Comparison of ENCODE assay signal across 15 mouse cellular contexts in the genomic region with DNA sequence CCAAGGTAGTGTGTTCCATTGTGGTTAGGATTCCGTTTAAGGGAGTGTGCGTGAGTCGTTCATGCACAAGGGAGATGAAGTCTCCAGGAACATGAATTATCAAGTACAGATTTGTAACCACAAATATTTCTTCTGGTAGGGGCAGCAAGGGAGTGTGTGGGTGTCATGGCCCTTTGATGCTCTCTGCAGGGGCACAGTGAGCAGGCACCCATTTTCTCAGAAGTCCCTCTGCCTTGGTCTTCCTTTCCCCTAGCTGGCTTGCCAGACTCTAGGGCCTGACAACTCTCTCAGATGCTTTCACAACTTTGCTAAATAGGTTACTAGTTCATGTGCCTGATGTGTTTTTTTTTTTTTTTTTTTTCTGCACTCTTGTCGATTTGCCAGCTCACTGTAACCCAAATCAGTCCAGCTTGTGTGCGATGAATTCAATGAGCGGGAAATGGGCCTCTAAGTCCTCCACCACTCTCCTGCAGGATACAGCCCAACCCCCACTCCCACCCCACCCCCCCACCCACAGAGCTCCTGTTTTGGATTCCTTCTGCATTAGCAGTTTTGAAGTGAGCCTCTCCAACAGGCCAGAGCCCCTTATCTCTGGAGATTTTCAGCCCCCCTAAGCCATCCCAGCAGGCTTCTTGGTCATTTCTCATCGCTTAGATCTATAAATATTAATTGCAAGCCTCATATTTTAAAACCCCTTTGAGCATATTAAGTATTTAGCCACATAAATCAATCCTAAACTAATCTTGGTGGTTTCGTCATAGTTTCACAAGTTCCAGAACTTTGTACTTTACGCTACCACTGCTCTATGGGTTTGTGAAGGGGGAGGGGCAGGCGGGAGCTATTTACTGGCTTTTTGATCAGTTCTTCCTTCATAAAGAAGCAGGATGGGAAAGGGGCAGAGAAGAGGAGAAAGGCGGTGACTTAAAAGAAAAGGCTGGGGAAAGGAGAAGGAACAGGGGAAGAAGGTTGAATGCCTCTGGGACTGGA.
A peak's percentile ranks its signal among the peaks of the same experiment; 100 is the strongest.
DNase-seq lines count a peak whose midpoint lies in the region; ATAC-seq and TF ChIP-seq lines count a peak whose summit lies in the region.
"Had no signal": no experiment of that assay in that cellular context is flagged by ENCODE, and none has a peak within 500 bp of the region (broad histone marks: within the 10 kb centered on the region; RNA-seq: fewer than 3 reads in every experiment).

No protein-coding gene starts in this region.

- H3K27me3 ChIP-seq in heart, embryonic 13.5 days (replicated peaks) = no peaks in the 10 kb centered on the region
- H3K27me3 ChIP-seq in limb, embryonic 14.5 days (ENCODE audit: control insufficient read depth, insufficient read depth, low read length) = no peaks in the 10 kb centered on the region
- H3K27me3 ChIP-seq in neural tube, embryonic 15.5 days (replicated peaks) = no peaks in the 10 kb centered on the region
- H3K27me3 ChIP-seq: CH12.LX; forebrain, embryonic 13.5 days; hindbrain, embryonic 15.5 days had no signal

- no peak overlapping the region for H3K4me3 ChIP-seq in heart, embryonic 13.5 days
- no peak overlapping the region for H3K4me3 ChIP-seq in limb, embryonic 14.5 days (replicated peaks; ENCODE audit: low read length)
- no peak overlapping the region for H3K4me3 ChIP-seq in neural tube, embryonic 15.5 days (replicated peaks)
- H3K4me3 ChIP-seq: forebrain, embryonic 13.5 days; heart, adult 2 months; hindbrain, embryonic 15.5 days had no signal

- intact Hi-C loops in left cerebral cortex, postnatal 25 days (cut with DNase I) = no loop called here

- DNase-seq in heart, adult 11 months = no peak
- peak; percentile 90 for DNase-seq in NIH3T3 (ENCODE audit: low read depth)
- DNase-seq in fibroblast of lung, adult 2 months (ENCODE audit: low read depth) = peak; percentile 49
- peak; percentile 30 for DNase-seq in limb, embryonic 14.5 days (ENCODE audit: low spot score)
- DNase-seq in layer of hippocampus, adult 9-10 months (ENCODE audit: low spot score) = no peak
- DNase-seq in left cerebral cortex, postnatal 25 days (ENCODE audit: low spot score in 2 of 2) = no peak
- DNase-seq: cerebellum, adult 2 months; heart, adult 2 months; thymus, adult 2 months had no signal

- peaks cover 21% of the 10 kb centered on the region for H3K4me1 ChIP-seq in heart, embryonic 13.5 days
- peaks cover 19% of the 10 kb centered on the region for H3K4me1 ChIP-seq in limb, embryonic 14.5 days (ENCODE audit: control insufficient read depth, insufficient read depth, low read length)
- no peaks in the 10 kb centered on the region for H3K4me1 ChIP-seq in neural tube, embryonic 15.5 days
- H3K4me1 ChIP-seq: forebrain, embryonic 13.5 days; hindbrain, embryonic 15.5 days had no signal

- 49% methylated on average over 11 of the region's 11 CpGs for WGBS in heart, embryonic 13.5 days
- 36% methylated on average over 11 of the region's 11 CpGs for WGBS in limb, embryonic 14.5 days
- WGBS in neural tube, embryonic 15.5 days = 66% methylated on average over 11 of the region's 11 CpGs

- H3K4me2 ChIP-seq in heart, embryonic 13.5 days = no peak overlapping the region
- no peak overlapping the region for H3K4me2 ChIP-seq in limb, embryonic 14.5 days (replicated peaks; ENCODE audit: low read depth, low read length, severe bottlenecking)
- H3K4me2 ChIP-seq in neural tube, embryonic 15.5 days = no peak overlapping the region
- H3K4me2 ChIP-seq: forebrain, embryonic 13.5 days; hindbrain, embryonic 15.5 days had no signal

- H3K27ac ChIP-seq in heart, embryonic 13.5 days (replicated peaks) = peak overlapping the region; percentile 50
- 0 out of 2 replicates have a peak overlapping the region, but pooled peaks have one; percentile 3 for H3K27ac ChIP-seq in limb, embryonic 14.5 days (replicated peaks; ENCODE audit: low read depth, low read length)
- H3K27ac ChIP-seq in neural tube, embryonic 15.5 days (replicated peaks) = no peak overlapping the region
- H3K27ac ChIP-seq: forebrain, embryonic 13.5 days; heart, adult 2 months; hindbrain, embryonic 15.5 days had no signal

- H3K9ac ChIP-seq in heart, embryonic 13.5 days = no peak overlapping the region
- no peak overlapping the region for H3K9ac ChIP-seq in limb, embryonic 14.5 days (ENCODE audit: low read depth, low read length, severe bottlenecking)
- no peak overlapping the region for H3K9ac ChIP-seq in neural tube, embryonic 15.5 days (replicated peaks)
- H3K9ac ChIP-seq: forebrain, embryonic 13.5 days; hindbrain, embryonic 15.5 days had no signal

- H3K36me3 ChIP-seq in heart, embryonic 13.5 days = no peaks in the 10 kb centered on the region
- no peaks in the 10 kb centered on the region for H3K36me3 ChIP-seq in limb, embryonic 14.5 days (ENCODE audit: control insufficient read depth, insufficient read depth, low read length)
- H3K36me3 ChIP-seq in neural tube, embryonic 15.5 days = no peaks in the 10 kb centered on the region
- H3K36me3 ChIP-seq: hindbrain, embryonic 15.5 days had no signal

- ATAC-seq in heart, embryonic 13.5 days (ENCODE audit: extremely low read depth, insufficient number of reproducible peaks, low FRiP score, low TSS enrichment) = no peak
- ATAC-seq in limb, embryonic 14.5 days (ENCODE audit: low FRiP score, low read depth) = peak; percentile 38; the same call in 1 of the 2 replicates
- no peak for ATAC-seq in neural tube, embryonic 15.5 days (ENCODE audit: low FRiP score)
- ATAC-seq: activated CD4-positive, CD25-positive, alpha-beta regulatory T cell, adult 4 months; forebrain, embryonic 13.5 days had no signal

- H3K9me3 ChIP-seq in heart, embryonic 13.5 days = no peaks in the 10 kb centered on the region
- H3K9me3 ChIP-seq in limb, embryonic 14.5 days (ENCODE audit: control insufficient read depth, low read length) = no peaks in the 10 kb centered on the region
- H3K9me3 ChIP-seq in neural tube, embryonic 15.5 days (replicated peaks) = no peaks in the 10 kb centered on the region
- H3K9me3 ChIP-seq: forebrain, embryonic 13.5 days; hindbrain, embryonic 15.5 days had no signal

- no peak for TF ChIP-seq POLR2A in limb, embryonic 14.5 days (IDR thresholded peaks at IDR 0.05; ENCODE audit: borderline replicate concordance, extremely low read depth, insufficient read depth, insufficient read length)

Comparison
In these comparisons a context has a peak if more than half of its experiments do, and no peak if none do; other contexts are left out.
1. DNase-seq: peak in NIH3T3 (single experiment), fibroblast of lung, adult 2 months (single experiment) and limb, embryonic 14.5 days (single experiment); none in heart, adult 11 months (single experiment), layer of hippocampus, adult 9-10 months (single experiment) and left cerebral cortex, postnatal 25 days (0 of 2).